Mouse (Mus musculus) neural tube, embryonic 12.5 days (tissue): Measurements from ENCODE around the gene Il17d. TPM values are rescaled to one million over a fixed set of nuclear protein-coding genes. Genes with fewer than 3 reads are reported as not detected.
A peak's percentile ranks its signal among the peaks of the same experiment; 100 is the strongest.

Source experiments
- ATAC-seq: fragments of 200-750 bp; cut with Nextera tagmentation; 2 replicates; pipeline ENCODE4 v1.8.0; 2017; ENCODE audit warnings: low read depth, mild to moderate bottlenecking, moderate TSS enrichment, moderate library complexity; ENCODE audit not compliant: low FRiP score
- H3K27ac ChIP-seq: fragments of 300-500 bp; sonication (generic); 2 replicates; pipeline ENCODE4 v1.5.1; 2016
- H3K27me3 ChIP-seq: fragments of 300-500 bp; sonication (generic); replicated peaks from 2 replicates; pipeline ENCODE4 v1.6.1; 2016; ENCODE audit warnings: mild to moderate bottlenecking
- H3K36me3 ChIP-seq: fragments of 300-500 bp; sonication (generic); 2 replicates; pipeline ENCODE4 v1.6.1; 2016; ENCODE audit warnings: mild to moderate bottlenecking
- H3K4me1 ChIP-seq: fragments of 300-500 bp; sonication (generic); 2 replicates; pipeline ENCODE4 v1.6.1; 2016
- H3K4me2 ChIP-seq: fragments of 300-500 bp; sonication (generic); replicated peaks from 2 replicates; pipeline ENCODE4 v1.6.1; 2016; ENCODE audit warnings: mild to moderate bottlenecking
- H3K4me3 ChIP-seq: fragments of 300-500 bp; sonication (generic); 2 replicates; pipeline ENCODE4 v1.5.1; 2016
- H3K9ac ChIP-seq: fragments of 300-500 bp; sonication (generic); 2 replicates; pipeline ENCODE4 v1.6.1; 2016; ENCODE audit warnings: mild to moderate bottlenecking
- H3K9me3 ChIP-seq: fragments of 300-500 bp; sonication (generic); 2 replicates; pipeline ENCODE4 v1.6.1; 2016; ENCODE audit warnings: mild to moderate bottlenecking
- WGBS: fragments of 180-500 bp; shearing (Covaris S2); methylation state at CpG from one replicate; pipeline ENCODE4 v1.1.7; 2016; 5-methylcytosine and 5-hydroxymethylcytosine counted together
- polyA plus RNA-seq: library from polyadenylated mRNA; unstranded; fragments of >200 nt; fragmentation: Nextera tagmentation; extraction: Ambion mirVana; gene quantifications from 2 replicates; pipeline ENCODE4 v1.2.1, GENCODE M21; 2016

Gene Il17d
- polyA plus RNA-seq, 1 experiment from 2014 or later = 3.6 TPM

DNA sequence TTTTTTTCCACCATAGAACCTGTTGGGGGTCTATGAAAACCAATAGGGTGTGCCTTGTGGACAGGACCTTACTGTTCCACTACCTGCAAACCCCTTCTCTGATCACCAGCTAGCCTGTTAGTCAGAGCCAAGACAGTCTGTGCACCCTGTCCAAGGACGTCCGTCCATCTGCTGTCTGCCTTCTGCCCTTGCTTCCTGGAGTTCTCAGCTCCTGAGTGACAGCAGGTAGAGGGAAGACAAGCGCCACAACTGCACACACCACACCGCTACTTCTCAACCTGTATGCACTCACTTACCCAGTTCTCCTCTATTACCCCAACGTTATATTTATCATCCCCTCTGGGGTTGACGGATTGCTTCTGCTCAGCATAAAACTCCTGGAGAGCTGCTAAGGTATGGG lies 41.0 kb downstream of the Il17d start:
- Histone ChIP-seq H3K27ac (no peak overlapping the region), H3K9ac (no peak overlapping the region), H3K36me3 (no peaks in the 10 kb centered on the region), H3K27me3 (no peaks in the 10 kb centered on the region), H3K9me3 (no peaks in the 10 kb centered on the region), H3K4me3 (no peak overlapping the region), H3K4me1 (0 out of 2 replicates have a peak, but pooled peaks cover 2% of the 10 kb centered on the region), H3K4me2 (no peak overlapping the region)
- WGBS = 91% methylated on average over 6 of the region's 6 CpGs
- no peak for ATAC-seq

DNA sequence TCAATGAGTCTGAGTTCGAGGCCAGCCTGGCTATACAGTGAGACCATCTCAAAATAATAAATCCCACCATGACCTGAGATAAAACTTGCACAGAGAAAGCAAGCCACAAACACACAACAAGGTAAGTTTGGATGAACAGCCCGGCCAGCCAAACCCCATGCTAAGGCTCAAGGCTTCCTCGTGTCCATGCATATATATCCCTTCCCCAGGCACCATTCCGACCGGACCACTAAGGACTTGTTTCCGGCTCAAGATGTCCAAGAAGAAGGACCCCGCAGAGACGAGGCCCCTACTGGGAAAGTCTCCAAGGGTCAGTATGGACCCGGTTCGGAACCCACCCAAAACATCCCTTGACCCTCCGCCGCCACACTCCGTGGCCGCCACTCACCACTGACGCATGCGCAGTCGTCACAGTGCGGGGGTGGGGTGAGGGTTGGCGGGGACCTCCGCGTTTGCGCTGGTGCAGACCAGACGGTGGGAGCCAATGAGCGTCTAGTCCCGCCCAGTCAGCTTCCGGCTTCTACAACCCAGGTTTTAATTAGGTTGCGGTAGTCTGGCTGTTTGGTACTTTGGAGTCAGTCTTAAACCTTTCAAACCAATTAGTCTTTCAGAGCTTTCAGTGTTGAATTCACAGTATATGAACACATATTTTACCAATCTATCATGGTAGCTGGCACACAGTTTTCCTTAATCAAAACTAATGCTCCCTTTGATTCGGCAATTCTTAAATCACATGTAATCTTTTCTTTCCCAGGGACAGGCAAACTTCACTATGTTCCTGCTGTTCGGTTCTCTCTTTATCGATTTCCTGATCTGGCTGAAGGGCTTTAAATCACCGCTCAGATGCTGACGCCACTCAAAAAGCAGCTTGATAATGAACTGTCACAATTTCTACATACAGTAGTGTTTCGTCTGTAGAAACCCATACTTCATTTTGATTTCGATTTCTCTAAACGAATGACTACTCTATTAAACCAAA lies 46.9 kb downstream of the Il17d start, which contains the start of gene Eef1akmt1:
Gene Eef1akmt1, minus strand, starts transcription at position 458 of the 979 bp plus-strand sequence.
- Histone ChIP-seq H3K9ac (peak within 1 kb of the TSS; percentile 59), H3K4me3 (peak within 1 kb of the TSS; percentile 58), H3K36me3 (peaks cover 5% of the 10 kb centered on the region; the same call in 1 of the 2 replicates), H3K9me3 (no peaks in the 10 kb centered on the region), H3K27ac (no peak within 1 kb of the TSS), H3K4me1 (peaks cover 6% of the 10 kb centered on the region; the same call in 1 of the 2 replicates), H3K27me3 (no peaks in the 10 kb centered on the region), H3K4me2 (peak within 1 kb of the TSS; percentile 58)
- peak; percentile 99 for ATAC-seq
- 11% methylated on average over 35 of the region's 35 CpGs for WGBS

DNA sequence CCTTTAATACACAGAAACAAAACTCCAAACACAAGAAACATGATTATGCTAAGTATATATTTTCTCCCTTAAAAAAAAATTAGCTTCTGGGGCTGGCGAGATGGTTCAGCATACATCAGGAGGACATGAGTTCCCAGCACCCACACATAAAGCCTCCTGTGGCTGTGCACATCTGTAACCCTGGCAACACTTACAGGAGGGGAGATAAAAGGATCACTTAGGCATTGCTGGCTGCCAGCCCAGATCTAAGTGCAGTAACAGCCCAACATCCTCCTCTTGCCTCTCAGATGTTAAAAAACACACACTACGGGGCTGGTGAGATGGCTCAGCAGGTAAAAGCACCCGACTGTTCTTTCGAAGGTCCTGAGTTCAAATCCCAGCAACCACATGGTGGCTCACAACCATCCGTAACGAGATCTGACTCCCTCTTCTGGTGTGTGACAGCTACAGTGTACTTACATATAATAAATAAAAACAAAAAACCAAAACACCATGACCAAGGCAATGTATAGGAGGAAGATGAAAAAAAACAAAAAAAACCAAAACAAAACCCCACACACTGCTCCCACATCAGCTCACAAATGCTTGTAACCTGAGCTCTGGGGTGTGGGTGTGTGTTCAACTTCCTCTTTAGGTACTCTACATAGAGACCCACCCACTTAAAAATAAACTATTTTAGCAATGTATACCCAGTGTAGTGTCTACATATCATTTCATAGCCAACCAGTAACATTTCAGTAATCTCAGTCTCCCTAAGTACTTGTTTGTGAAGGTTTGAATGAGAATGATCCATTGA lies 50.4 kb downstream of the Il17d start:
- 86% methylated on average over 6 of the region's 6 CpGs for WGBS
- Histone ChIP-seq H3K4me3 (no peak overlapping the region), H3K36me3 (peaks cover 11% of the 10 kb centered on the region; the same call in 1 of the 2 replicates), H3K9ac (no peak overlapping the region), H3K4me2 (no peak overlapping the region), H3K9me3 (no peaks in the 10 kb centered on the region), H3K27me3 (no peaks in the 10 kb centered on the region), H3K27ac (no peak overlapping the region), H3K4me1 (peaks cover 6% of the 10 kb centered on the region; the same call in 1 of the 2 replicates)
- no peak for ATAC-seq

DNA sequence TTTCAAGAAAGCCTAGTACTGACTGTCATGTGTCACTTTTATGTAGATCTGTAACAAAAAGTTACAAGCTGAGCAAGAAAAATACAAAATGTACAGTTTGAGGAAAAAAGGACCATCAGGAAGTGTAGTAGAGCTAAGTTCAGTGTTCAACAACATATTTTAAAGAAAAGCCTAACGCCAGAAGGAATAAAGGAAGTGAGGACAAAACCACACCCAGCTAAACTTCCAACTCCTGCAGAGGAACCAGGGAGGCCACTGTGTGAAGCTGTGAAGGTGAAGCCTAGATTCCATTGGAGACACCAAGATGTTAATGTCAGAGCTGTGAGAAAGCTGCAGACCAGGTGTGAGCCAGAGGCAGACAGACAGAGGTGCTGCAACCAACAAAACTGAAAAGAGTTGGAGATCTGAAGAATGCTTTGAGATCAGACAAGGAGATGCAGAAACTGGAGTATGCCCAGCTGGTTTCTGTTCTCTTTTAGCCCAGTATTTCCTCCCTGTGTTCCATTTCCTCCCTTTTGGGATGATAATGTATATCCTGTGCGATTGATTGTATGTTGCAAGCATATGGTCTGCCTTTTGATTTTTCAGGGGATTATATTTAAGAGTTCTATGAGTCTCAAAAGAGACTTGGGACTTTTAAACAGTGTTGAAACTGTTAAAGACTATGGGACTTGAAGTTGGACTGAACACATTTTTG lies 51.9 kb downstream of the Il17d start:
- WGBS = 95% methylated on average over 2 of the region's 2 CpGs
- Histone ChIP-seq H3K9ac (no peak overlapping the region), H3K27me3 (no peaks in the 10 kb centered on the region), H3K4me3 (no peak overlapping the region), H3K36me3 (peaks cover 15% of the 10 kb centered on the region; the same call in 1 of the 2 replicates), H3K27ac (no peak overlapping the region), H3K4me1 (no peaks in the 10 kb centered on the region), H3K4me2 (no peak overlapping the region), H3K9me3 (no peaks in the 10 kb centered on the region)
- no peak for ATAC-seq

DNA sequence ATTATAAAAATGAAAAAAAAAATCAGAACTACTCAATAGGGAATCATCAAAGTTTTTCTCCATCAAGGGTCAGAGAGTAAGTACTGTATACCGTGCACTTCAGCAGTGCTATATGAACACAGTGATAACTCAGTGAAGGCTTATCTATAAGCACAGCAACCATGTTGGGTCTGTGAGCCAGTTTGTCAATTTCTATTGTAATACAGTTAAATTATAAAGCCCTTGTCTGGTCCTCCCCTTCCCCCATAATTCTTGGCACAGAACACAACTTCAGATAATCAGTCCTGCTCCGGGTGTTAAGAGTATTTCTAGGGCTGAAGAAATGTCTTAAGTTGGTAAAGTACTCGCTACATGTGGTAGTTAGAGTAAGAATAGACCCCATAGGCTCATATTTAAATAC lies 67.3 kb downstream of the Il17d start:
- Histone ChIP-seq H3K4me2 (no peak overlapping the region), H3K36me3 (peaks cover 59% of the 10 kb centered on the region)
- 95% methylated on average over 3 of the region's 3 CpGs for WGBS

More for the DNA sequence above, 67.3 kb downstream of the Il17d start:
- Histone ChIP-seq H3K4me3 (no peak overlapping the region), H3K27me3 (no peaks in the 10 kb centered on the region), H3K4me1 (no peaks in the 10 kb centered on the region), H3K9ac (no peak overlapping the region), H3K9me3 (no peaks in the 10 kb centered on the region), H3K27ac (no peak overlapping the region)
- ATAC-seq = no peak

Other genes with a start within 250 kb of the Il17d start
- gene Cryl1, start 126.2 kb upstream of the Il17d start, polyA plus RNA-seq = 8.1 and 9.4 TPM in 2 replicates
- 14.7 and 16.1 TPM in 2 replicates for gene Ift88, start 100.7 kb upstream of the Il17d start, polyA plus RNA-seq
- 80.8 and 84.7 TPM in 2 replicates for gene Eef1akmt1, start 46.8 kb downstream of the Il17d start, polyA plus RNA-seq
- gene Xpo4, start 140.7 kb downstream of the Il17d start, polyA plus RNA-seq = 20.1 and 21.6 TPM in 2 replicates
- gene Gm49361, start 221.3 kb downstream of the Il17d start, polyA plus RNA-seq = not detected in 2 replicates
- 18.6 and 20.6 TPM in 2 replicates for gene Lats2, start 233.6 kb downstream of the Il17d start, polyA plus RNA-seq